Mouse (Mus musculus): ENCODE measurements at regions not wholly inside any gene's neighbourhood (a gene's known extent, or its start where the extent isn't known, plus 50 kb on each side); places are given as distances from the start of the nearest gene placed in this dataset.

- in situ Hi-C loops (cut with MboI; ENCODE audit: unreplicated experiment in 2 of 2), result loop anchor here (5.0 to 25.0 kb wide), 4 partner anchors 104 to 674 kb away; partner anchors contain the start of genes Cd209a (in 1 of the 2) and Shcbp1 (in 1 of the 2)
Measured at GRCm38 (mm10) chr8:4411126-4411525, 81.7 kb upstream of the Cers4 start.

DNA sequence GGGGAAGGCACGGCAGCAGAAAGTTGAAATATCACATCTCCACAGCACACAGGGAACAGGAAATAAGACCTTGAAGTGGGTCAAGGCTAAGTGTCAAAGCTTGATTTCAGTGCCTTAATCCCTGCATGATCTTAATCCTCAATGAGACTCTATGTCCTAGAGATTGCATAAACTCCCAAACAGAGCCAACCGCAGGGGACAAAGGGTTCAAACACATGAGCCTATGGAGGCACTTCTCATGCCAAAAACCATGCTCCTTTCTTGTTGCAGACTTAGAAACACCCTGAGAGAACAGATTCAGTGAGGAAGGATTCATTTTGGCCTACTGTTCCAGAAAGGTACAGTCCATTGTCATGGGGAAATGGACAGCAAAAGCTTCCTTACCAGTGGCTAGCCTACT lies 81.0 kb upstream of the Cers4 start:
- in situ Hi-C loops (cut with MboI; ENCODE audit: unreplicated experiment in 2 of 2), result loop anchor here (5.0 to 25.0 kb wide), 4 partner anchors 103 to 675 kb away; partner anchors contain the start of genes Cd209a (in 1 of the 2) and Shcbp1 (in 1 of the 2)

GRCm38 (mm10) chr8:4413206-4413605 lies 79.6 kb upstream of the Cers4 start:
- in situ Hi-C loops (cut with MboI; ENCODE audit: unreplicated experiment in 2 of 2), result loop anchor here (5.0 to 25.0 kb wide), 4 partner anchors 102 to 676 kb away; partner anchors contain the start of genes Cd209a (in 1 of the 2) and Shcbp1 (in 1 of the 2)

GRCm38 (mm10) chr8:4413764-4414163 lies 79.1 kb upstream of the Cers4 start:
- in situ Hi-C loops (cut with MboI; ENCODE audit: unreplicated experiment in 2 of 2), result loop anchor here (5.0 to 25.0 kb wide), 4 partner anchors 101 to 676 kb away; partner anchors contain the start of genes Cd209a (in 1 of the 2) and Shcbp1 (in 1 of the 2)

- in situ Hi-C loops (cut with MboI; ENCODE audit: unreplicated experiment in 2 of 2), result loop anchor here (10.0 to 25.0 kb wide), 3 partner anchors 98 to 680 kb away; partner anchors contain the start of genes Cd209a (in 1 of the 2) and Shcbp1 (in 1 of the 2)
Measured at GRCm38 (mm10) chr8:4417141-4417540, 75.7 kb upstream of the Cers4 start.

DNA sequence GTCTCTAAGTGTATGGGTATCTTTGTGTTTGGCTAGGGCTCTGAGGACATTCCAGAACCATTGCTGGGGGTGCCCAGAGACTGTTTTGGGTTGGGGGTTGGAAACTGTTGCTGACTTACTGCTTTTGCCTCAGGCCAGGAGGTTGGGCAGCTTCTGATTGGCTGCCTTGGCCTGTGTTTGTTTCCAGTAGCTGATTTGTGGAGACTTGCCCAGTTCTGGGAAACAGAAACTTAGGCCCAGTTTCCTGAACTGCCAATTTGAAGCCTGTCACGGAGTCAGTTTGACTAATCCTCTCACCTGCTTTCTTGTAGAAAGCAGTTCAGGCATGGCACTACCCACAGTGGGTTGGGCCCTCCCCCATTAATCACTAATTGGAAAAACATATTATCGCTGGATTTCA lies 59.7 kb upstream of the Cers4 start:
- in situ Hi-C loops (cut with MboI; ENCODE audit: unreplicated experiment in 2 of 2), result no loop called here

GRCm38 (mm10) chr8:4436546-4436945 lies 56.3 kb upstream of the Cers4 start:
- in situ Hi-C loops (cut with MboI; ENCODE audit: unreplicated experiment in 2 of 2), result no loop called here
